Mouse (Mus musculus): ENCODE data around the gene Fibp. TPM values are rescaled to one million over a fixed set of nuclear protein-coding genes. Genes with fewer than 3 reads are reported as not detected.

The Fibp gene
- total and polyA plus RNA-seq, 3 experiments = 21.9 to 63.5 TPM; not detected in 1

GRCm38 (mm10) chr19:5425906-5426565 is 34.4 kb upstream of the Fibp start:
- Histone ChIP-seq H3K36me3 (ENCODE audit: control insufficient read depth in 1 of 2, insufficient read depth in 2 of 2, low read length in 2 of 2) (peaks cover 0 to 2% of the 10 kb centered on the region in 2 experiments; a peak in 2 of 4 replicates), H3K27ac (ENCODE audit: control insufficient read depth, low read depth, low read length) (peak overlapping the region; percentile 29; the same call in 1 of the 2 replicates), H3K4me3 (ENCODE audit: control insufficient read depth in 1 of 2, insufficient read depth in 1 of 2, low read depth in 2 of 2, low read length in 2 of 2) (peak overlapping the region; percentile 81 to 100), H3K4me1 (ENCODE audit: control insufficient read depth in 1 of 2, insufficient read depth in 2 of 2, low read length in 2 of 2) (peaks cover 0 to 13% of the 10 kb centered on the region in 2 experiments; a peak in 1 of 4 replicates), H3K79me2 (ENCODE audit: control insufficient read depth, insufficient read depth, low read length, poor library complexity) (peaks cover 24% of the 10 kb centered on the region), H3K9me3 (replicated peaks; ENCODE audit: insufficient read depth, low read length) (no peaks in the 10 kb centered on the region), H3K9ac (ENCODE audit: control insufficient read depth, low read depth, low read length, poor library complexity, severe bottlenecking) (peak overlapping the region; percentile 86), H3K27me3 (ENCODE audit: control insufficient read depth in 1 of 2, insufficient read depth in 2 of 2, low read length in 2 of 2) (no peaks in the 10 kb centered on the region)
- no peak for DNase-seq (ENCODE audit: low read depth, low spot score)
- TF ChIP-seq NELFE (IDR thresholded peaks at IDR 0.05; ENCODE audit: low read depth, low read length) = no peak
- TF ChIP-seq GATA1 (IDR thresholded peaks at IDR 0.05; ENCODE audit: low read depth, low read length) = no peak
- no peak for TF ChIP-seq USF2 (IDR thresholded peaks at IDR 0.05; ENCODE audit: borderline replicate concordance in 1 of 2, insufficient read depth in 1 of 2, low read depth in 1 of 2, low read length in 2 of 2)
- TF ChIP-seq USF1 (IDR thresholded peaks at IDR 0.05; ENCODE audit: low read depth, low read length) = no peak
- no peak for TF ChIP-seq TCF12 (IDR thresholded peaks at IDR 0.05; ENCODE audit: low read depth, low read length)
- TF ChIP-seq TBP (IDR thresholded peaks at IDR 0.05; ENCODE audit: low read depth, low read length) = no peak
- no peak for TF ChIP-seq ZC3H11A (IDR thresholded peaks at IDR 0.05; ENCODE audit: low read depth, low read length)
- TF ChIP-seq UBTF (IDR thresholded peaks at IDR 0.05; ENCODE audit: borderline replicate concordance, insufficient read depth, low read depth, low read length) = no peak
- no peak for TF ChIP-seq CHD1 (IDR thresholded peaks at IDR 0.05; ENCODE audit: low read depth, low read length)
- no peak for TF ChIP-seq ZKSCAN1 (IDR thresholded peaks at IDR 0.05; ENCODE audit: low read depth, low read length)
- no peak for TF ChIP-seq TAL1 (IDR thresholded peaks at IDR 0.05; ENCODE audit: low read length)
- TF ChIP-seq CHD2 (IDR thresholded peaks at IDR 0.05; ENCODE audit: low read length) = no peak
- no peak for TF ChIP-seq HCFC1 (IDR thresholded peaks at IDR 0.05; ENCODE audit: low read depth, low read length)
- no peak for TF ChIP-seq ZNF384 (IDR thresholded peaks at IDR 0.05; ENCODE audit: low read depth, low read length)
- no peak for TF ChIP-seq BHLHE40 (IDR thresholded peaks at IDR 0.05; ENCODE audit: borderline replicate concordance, low read depth, low read length)
- TF ChIP-seq CTCF (IDR thresholded peaks at IDR 0.05 in 2 of 3, conservative IDR thresholded peaks at IDR 0.05 in 1 of 3; ENCODE audit: control insufficient read depth in 1 of 3, insufficient read depth in 1 of 3, low read depth in 2 of 3, low read length in 3 of 3, poor library complexity in 1 of 3, severe bottlenecking in 1 of 3) = no peak

GRCm38 (mm10) chr19:5426640-5427290 is 33.6 kb upstream of the Fibp start:
- no peaks in the 10 kb centered on the region for H3K9me3 ChIP-seq (replicated peaks; ENCODE audit: insufficient read depth, low read length)
- H3K36me3 ChIP-seq (ENCODE audit: control insufficient read depth in 1 of 2, insufficient read depth in 2 of 2, low read length in 2 of 2) = peaks cover 0 to 2% of the 10 kb centered on the region in 2 experiments; a peak in 2 of 4 replicates
- H3K9ac ChIP-seq (ENCODE audit: control insufficient read depth, low read depth, low read length, poor library complexity, severe bottlenecking) = no peak overlapping the region
- peaks cover 0 to 13% of the 10 kb centered on the region in 2 experiments; a peak in 1 of 4 replicates for H3K4me1 ChIP-seq (ENCODE audit: control insufficient read depth in 1 of 2, insufficient read depth in 2 of 2, low read length in 2 of 2)
- no peaks in the 10 kb centered on the region for H3K27me3 ChIP-seq (ENCODE audit: control insufficient read depth in 1 of 2, insufficient read depth in 2 of 2, low read length in 2 of 2)
- H3K4me3 ChIP-seq (ENCODE audit: control insufficient read depth in 1 of 2, insufficient read depth in 1 of 2, low read depth in 2 of 2, low read length in 2 of 2) = no peak overlapping the region
- no peak for DNase-seq (ENCODE audit: low read depth, low spot score)
- peaks cover 24% of the 10 kb centered on the region for H3K79me2 ChIP-seq (ENCODE audit: control insufficient read depth, insufficient read depth, low read length, poor library complexity)
- H3K27ac ChIP-seq (ENCODE audit: control insufficient read depth, low read depth, low read length) = no peak overlapping the region
- TF ChIP-seq JUND (IDR thresholded peaks at IDR 0.05; ENCODE audit: low read depth, low read length) (no peak), MAZ (IDR thresholded peaks at IDR 0.05; ENCODE audit: low read depth, low read length) (no peak), ZMIZ1 (IDR thresholded peaks at IDR 0.05; ENCODE audit: low read depth, low read length) (no peak), UBTF (IDR thresholded peaks at IDR 0.05; ENCODE audit: borderline replicate concordance, insufficient read depth, low read depth, low read length) (no peak), MAFK (IDR thresholded peaks at IDR 0.05; ENCODE audit: borderline replicate concordance, low read depth, low read length) (no peak), MYC (IDR thresholded peaks at IDR 0.05; ENCODE audit: low read depth, low read length) (no peak), TCF12 (IDR thresholded peaks at IDR 0.05; ENCODE audit: low read depth, low read length) (no peak), HCFC1 (IDR thresholded peaks at IDR 0.05; ENCODE audit: low read depth, low read length) (no peak), MEF2A (IDR thresholded peaks at IDR 0.05; ENCODE audit: extremely low read depth, insufficient replicate concordance, low read depth, low read length, poor library complexity, severe bottlenecking) (no peak), USF2 (IDR thresholded peaks at IDR 0.05; ENCODE audit: borderline replicate concordance in 1 of 2, insufficient read depth in 1 of 2, low read depth in 1 of 2, low read length in 2 of 2) (no peak), POLR2A (IDR thresholded peaks at IDR 0.05; ENCODE audit: control insufficient read depth in 1 of 2, insufficient read depth in 1 of 2, low read depth in 1 of 2, low read length in 2 of 2, poor library complexity in 1 of 2) (no peak), POLR2AphosphoS5 (IDR thresholded peaks at IDR 0.05; ENCODE audit: borderline replicate concordance, low read depth, low read length) (no peak), ETS1 (IDR thresholded peaks at IDR 0.05; ENCODE audit: low read depth, low read length) (no peak), ZC3H11A (IDR thresholded peaks at IDR 0.05; ENCODE audit: low read depth, low read length) (no peak), MYB (IDR thresholded peaks at IDR 0.05; ENCODE audit: low read depth, low read length) (no peak), GATA1 (IDR thresholded peaks at IDR 0.05; ENCODE audit: low read depth, low read length) (no peak), SIN3A (IDR thresholded peaks at IDR 0.05; ENCODE audit: low read length) (no peak), POLR2AphosphoS2 (IDR thresholded peaks at IDR 0.05; ENCODE audit: low read length) (no peak), USF1 (IDR thresholded peaks at IDR 0.05; ENCODE audit: low read depth, low read length) (no peak)
